Mouse (Mus musculus) forebrain, embryonic 12.5 days (tissue): ENCODE measurements around the gene Coa5. TPM values are rescaled to one million over a fixed set of nuclear protein-coding genes. Genes with fewer than 3 reads are reported as not detected.

Source experiments
- ATAC-seq: fragments of 200-750 bp; cut with Nextera tagmentation; 2 replicates; pipeline ENCODE4 v1.8.0; 2017; ENCODE audit warnings: moderate TSS enrichment; ENCODE audit not compliant: low FRiP score
- H3K27ac ChIP-seq: fragments of 300-500 bp; sonication (generic); 2 replicates; pipeline ENCODE4 v1.5.1; 2016; ENCODE audit warnings: mild to moderate bottlenecking
- H3K27me3 ChIP-seq: fragments of 300-500 bp; sonication (generic); 2 replicates; pipeline ENCODE4 v1.6.1; 2016; ENCODE audit warnings: mild to moderate bottlenecking
- H3K36me3 ChIP-seq: fragments of 300-500 bp; sonication (generic); replicated peaks from 2 replicates; pipeline ENCODE4 v1.6.1; 2016; ENCODE audit warnings: mild to moderate bottlenecking
- H3K4me1 ChIP-seq: fragments of 300-500 bp; sonication (generic); 2 replicates; pipeline ENCODE4 v1.6.1; 2016
- H3K4me2 ChIP-seq: fragments of 300-500 bp; sonication (generic); 2 replicates; pipeline ENCODE4 v1.6.1; 2016; ENCODE audit warnings: mild to moderate bottlenecking, moderate library complexity
- H3K4me3 ChIP-seq: fragments of 300-500 bp; sonication (generic); replicated peaks from 2 replicates; pipeline ENCODE4 v1.5.1; 2016; ENCODE audit warnings: mild to moderate bottlenecking
- H3K9ac ChIP-seq: fragments of 300-500 bp; sonication (generic); 2 replicates; pipeline ENCODE4 v1.6.1; 2016; ENCODE audit warnings: mild to moderate bottlenecking
- H3K9me3 ChIP-seq: fragments of 300-500 bp; sonication (generic); 2 replicates; pipeline ENCODE4 v1.6.1; 2016
- WGBS: fragments of 180-500 bp; shearing (Covaris S2); methylation state at CpG from one replicate; pipeline ENCODE4 v1.1.7; 2016; 5-methylcytosine and 5-hydroxymethylcytosine counted together
- polyA plus RNA-seq: library from polyadenylated mRNA; unstranded; fragments of >200 nt; fragmentation: Nextera tagmentation; extraction: Ambion mirVana; gene quantifications from 2 replicates; pipeline ENCODE4 v1.2.1, GENCODE M21; 2016

Gene Coa5
- polyA plus RNA-seq, 1 experiment from 2014 or later = 51.8 TPM

DNA sequence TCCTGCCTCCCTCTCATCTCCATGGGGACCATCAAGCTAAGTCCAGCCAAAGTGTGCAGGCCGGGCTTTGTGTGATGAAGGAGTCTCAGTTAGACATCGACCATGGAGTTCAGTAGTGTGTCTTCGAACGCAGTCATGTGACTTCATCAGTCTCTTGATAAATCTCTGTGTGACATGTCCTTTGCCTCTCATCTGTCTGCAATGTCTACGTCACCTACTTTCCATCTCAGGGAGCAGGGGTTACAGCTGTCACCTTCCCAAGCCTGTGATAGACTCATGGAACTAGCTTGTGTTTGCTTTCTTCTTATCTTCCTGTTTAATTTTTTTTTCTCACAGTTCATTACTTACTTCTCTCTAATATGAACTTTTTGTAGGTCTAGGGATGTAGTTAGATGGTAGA, 49.0 kb downstream of the Coa5 start:
- no peak overlapping the region for H3K27ac ChIP-seq
- no peak for ATAC-seq
- H3K9me3 ChIP-seq = no peaks in the 10 kb centered on the region
- no peaks in the 10 kb centered on the region for H3K27me3 ChIP-seq
- H3K9ac ChIP-seq = no peak overlapping the region
- no peak overlapping the region for H3K4me2 ChIP-seq
- H3K4me1 ChIP-seq = no peaks in the 10 kb centered on the region; the same call in 1 of the 2 replicates
- peaks cover 20% of the 10 kb centered on the region for H3K36me3 ChIP-seq
- 98% methylated on average over 5 of the region's 5 CpGs for WGBS
- H3K4me3 ChIP-seq = no peak overlapping the region

DNA sequence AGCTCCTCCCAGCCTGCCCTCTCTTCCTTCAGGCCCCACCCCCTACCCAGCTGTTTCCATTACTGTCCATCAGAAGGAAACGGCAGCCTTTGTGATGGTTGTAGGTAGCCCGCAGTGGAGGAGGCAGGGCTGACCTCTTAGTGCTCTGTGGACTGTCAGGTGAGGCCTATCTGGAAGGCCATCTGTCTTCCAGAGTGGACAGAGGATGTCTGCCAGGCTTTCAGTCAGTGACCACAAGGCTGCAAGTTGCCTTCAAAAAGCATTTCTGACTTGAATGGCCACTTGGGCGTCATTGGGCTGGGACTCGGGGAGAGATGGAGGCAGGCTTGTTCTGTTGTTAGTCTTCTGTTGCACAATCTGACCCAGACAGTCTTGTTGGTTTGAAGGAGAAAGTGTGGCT, 50.4 kb downstream of the Coa5 start:
- Histone ChIP-seq H3K27me3 (no peaks in the 10 kb centered on the region), H3K9ac (no peak overlapping the region), H3K4me3 (no peak overlapping the region), H3K4me1 (no peaks in the 10 kb centered on the region; the same call in 1 of the 2 replicates), H3K27ac (no peak overlapping the region), H3K9me3 (no peaks in the 10 kb centered on the region), H3K36me3 (peaks cover 28% of the 10 kb centered on the region), H3K4me2 (no peak overlapping the region)
- 81% methylated on average over 4 of the region's 4 CpGs for WGBS
- no peak for ATAC-seq

DNA sequence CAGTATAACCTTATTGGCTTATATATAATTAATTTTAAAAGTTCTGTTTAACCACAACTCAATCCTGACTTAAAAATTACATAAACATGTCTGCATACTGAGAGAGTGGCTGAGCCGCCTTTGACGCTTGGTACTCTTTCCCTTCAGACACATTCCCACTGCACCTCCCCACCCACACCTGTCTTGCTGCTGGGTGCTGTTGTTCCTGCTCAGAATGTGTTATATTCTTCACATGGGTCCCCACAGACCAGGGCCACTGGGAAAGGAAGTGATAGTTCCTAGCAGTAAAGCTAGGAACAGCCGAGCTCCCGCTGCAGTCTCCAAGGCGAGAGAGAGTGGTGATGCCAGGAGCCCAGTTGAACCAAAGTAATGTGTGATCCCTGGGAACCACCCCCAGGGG, 51.8 kb downstream of the Coa5 start:
- Histone ChIP-seq H3K4me3 (no peak overlapping the region), H3K9ac (no peak overlapping the region), H3K9me3 (no peaks in the 10 kb centered on the region), H3K4me2 (no peak overlapping the region), H3K27me3 (no peaks in the 10 kb centered on the region), H3K36me3 (peaks cover 26% of the 10 kb centered on the region), H3K27ac (no peak overlapping the region), H3K4me1 (no peaks in the 10 kb centered on the region; the same call in 1 of the 2 replicates)
- 94% methylated on average over 5 of the region's 5 CpGs for WGBS
- ATAC-seq = no peak

DNA sequence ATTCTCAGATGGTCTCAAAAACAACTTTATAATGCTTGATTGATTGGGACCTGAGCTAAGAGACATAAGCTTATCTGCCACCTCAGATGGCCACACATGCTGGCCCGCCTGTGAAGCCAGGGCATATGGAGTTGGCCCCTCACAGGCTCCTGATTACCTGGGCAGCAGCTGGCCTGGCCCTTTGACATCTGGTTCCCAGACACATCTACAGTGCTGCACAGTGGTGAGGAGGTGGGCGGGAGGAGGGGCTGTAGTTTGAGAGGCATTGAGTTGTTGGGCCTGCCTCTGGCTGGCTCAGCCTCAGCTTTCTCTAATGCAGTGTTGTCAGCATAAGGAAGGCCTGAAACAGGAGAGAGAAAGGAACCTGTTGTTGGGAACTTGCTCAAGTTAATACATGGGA, 53.2 kb downstream of the Coa5 start:
- no peaks in the 10 kb centered on the region for H3K4me1 ChIP-seq
- H3K9me3 ChIP-seq = no peaks in the 10 kb centered on the region
- peaks cover 32% of the 10 kb centered on the region for H3K36me3 ChIP-seq
- 85% methylated on average over 2 of the region's 2 CpGs for WGBS
- H3K27me3 ChIP-seq = no peaks in the 10 kb centered on the region
- H3K4me2 ChIP-seq = no peak overlapping the region
- no peak for ATAC-seq
- no peak overlapping the region for H3K4me3 ChIP-seq
- H3K27ac ChIP-seq = no peak overlapping the region
- H3K9ac ChIP-seq = no peak overlapping the region

DNA sequence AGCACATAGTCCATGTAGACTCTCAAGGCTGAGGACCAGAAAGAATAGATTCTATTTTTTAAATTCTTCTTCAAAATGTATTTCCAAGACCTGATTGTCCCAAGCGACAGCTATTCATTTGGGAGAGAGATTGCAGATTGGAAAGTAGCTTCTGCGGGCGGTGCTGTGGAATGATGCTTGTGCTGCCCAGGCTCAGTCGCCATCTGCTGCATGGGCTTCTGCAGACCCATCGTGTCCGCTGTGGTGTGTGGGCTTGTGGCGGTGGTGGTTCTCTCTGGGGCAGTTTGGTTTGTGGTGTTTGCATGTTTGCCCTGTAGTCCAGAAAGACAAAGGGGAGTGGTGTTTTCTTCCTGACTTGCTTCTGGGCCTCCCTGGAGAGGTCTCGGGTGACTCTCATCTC, 53.7 kb downstream of the Coa5 start:
- H3K27me3 ChIP-seq = no peaks in the 10 kb centered on the region
- H3K27ac ChIP-seq = no peak overlapping the region
- WGBS = 94% methylated on average over 8 of the region's 8 CpGs
- H3K4me1 ChIP-seq = no peaks in the 10 kb centered on the region
- no peaks in the 10 kb centered on the region for H3K9me3 ChIP-seq
- ATAC-seq = no peak
- no peak overlapping the region for H3K9ac ChIP-seq
- no peak overlapping the region for H3K4me2 ChIP-seq
- no peak overlapping the region for H3K4me3 ChIP-seq
- peaks cover 32% of the 10 kb centered on the region for H3K36me3 ChIP-seq

DNA sequence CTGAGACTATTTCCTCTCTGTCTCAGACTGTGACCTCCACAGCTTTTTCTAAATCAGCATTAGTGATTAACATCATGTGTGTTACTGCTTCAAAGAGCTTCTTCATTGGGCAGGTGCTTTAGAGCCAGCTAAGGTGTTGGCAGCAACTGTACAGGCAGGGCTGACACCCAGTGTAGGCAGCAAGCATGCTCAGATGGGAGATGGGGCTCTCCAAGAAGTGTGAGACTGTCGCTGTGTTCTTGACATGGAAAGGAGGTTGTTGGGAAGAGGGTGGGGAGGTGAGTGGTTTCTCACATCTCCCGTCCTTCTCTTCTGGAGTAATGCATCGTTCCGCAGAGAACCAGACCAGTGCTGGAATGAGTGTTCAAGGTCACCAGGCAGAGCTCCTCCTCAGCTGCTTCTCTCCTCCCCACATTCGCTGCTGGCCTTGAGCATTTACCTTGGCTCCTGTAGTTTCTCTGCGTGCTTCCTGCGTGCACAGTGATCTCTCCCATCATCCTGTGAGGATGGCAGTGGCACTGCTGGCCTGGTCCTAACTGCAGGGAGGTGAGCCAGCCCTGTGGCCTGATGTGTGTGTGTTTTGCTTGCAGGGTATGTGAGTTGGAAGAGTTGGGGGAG, 61.0 kb downstream of the Coa5 start:
- WGBS = 93% methylated on average over 7 of the region's 7 CpGs
- no peaks in the 10 kb centered on the region for H3K9me3 ChIP-seq
- ATAC-seq = no peak
- no peaks in the 10 kb centered on the region for H3K27me3 ChIP-seq
- H3K4me2 ChIP-seq = no peak overlapping the region
- no peak overlapping the region for H3K9ac ChIP-seq
- no peaks in the 10 kb centered on the region for H3K4me1 ChIP-seq
- no peak overlapping the region for H3K4me3 ChIP-seq
- H3K27ac ChIP-seq = no peak overlapping the region
- peaks cover 33% of the 10 kb centered on the region for H3K36me3 ChIP-seq

DNA sequence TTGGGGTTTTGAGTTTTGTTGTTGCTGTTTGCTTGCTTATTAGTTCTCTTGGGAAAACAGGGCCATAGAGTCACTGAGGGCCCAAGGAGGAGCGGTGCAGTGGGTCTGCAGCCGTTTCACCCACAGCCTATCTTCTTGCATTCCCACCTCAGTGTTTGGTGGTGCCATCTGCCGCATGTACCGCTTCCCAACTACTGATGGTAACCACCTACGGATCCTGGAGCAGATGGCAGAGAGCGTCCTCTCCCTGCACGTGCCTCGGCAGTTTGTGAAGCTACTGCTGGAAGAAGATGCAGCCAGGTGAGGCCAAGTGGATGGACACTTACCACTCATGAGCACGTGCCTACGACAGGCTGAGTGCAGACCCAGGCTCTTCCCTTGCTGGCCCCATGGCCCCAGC, 61.8 kb downstream of the Coa5 start:
- Histone ChIP-seq H3K27me3 (no peaks in the 10 kb centered on the region), H3K4me1 (no peaks in the 10 kb centered on the region), H3K4me3 (no peak overlapping the region), H3K36me3 (peaks cover 33% of the 10 kb centered on the region), H3K9me3 (no peaks in the 10 kb centered on the region), H3K27ac (no peak overlapping the region), H3K4me2 (no peak overlapping the region), H3K9ac (0 out of 2 replicates have a peak overlapping the region, but pooled peaks have one; percentile 3)
- ATAC-seq = no peak
- WGBS = 95% methylated on average over 10 of the region's 10 CpGs

Other genes with a start within 250 kb of the Coa5 start
- gene Cnga3, start 215.7 kb downstream of the Coa5 start, polyA plus RNA-seq = 0.09 TPM in 1 of 2 replicates, not detected in the other
- 21.3 and 26.9 TPM in 2 replicates for gene Inpp4a, start 130.2 kb downstream of the Coa5 start, polyA plus RNA-seq
- gene Unc50, start within 50 bp of the Coa5 start, polyA plus RNA-seq = 108 and 110 TPM in 2 replicates
- gene Mgat4a, start 110.9 kb upstream of the Coa5 start, polyA plus RNA-seq = 5.0 and 5.1 TPM in 2 replicates